Mouse (Mus musculus) kidney, embryonic 16.5 days (tissue): ENCODE results near the gene AL732309.1. TPM values are rescaled to one million over a fixed set of nuclear protein-coding genes. Genes with fewer than 3 reads are reported as not detected.

Experiments used
- ATAC-seq: fragments of 200-750 bp; cut with Nextera tagmentation; 2 replicates; pipeline ENCODE4 v1.8.0; 2017; ENCODE audit warnings: moderate TSS enrichment; ENCODE audit not compliant: low FRiP score, low TSS enrichment
- H3K27ac ChIP-seq: fragments of 300-500 bp; sonication (generic); 2 replicates; pipeline ENCODE4 v1.5.1; 2014; ENCODE audit warnings: low read length
- H3K27me3 ChIP-seq: fragments of 300-500 bp; sonication (generic); 2 replicates; pipeline ENCODE4 v1.6.1; 2014; ENCODE audit warnings: low read length, control low read depth, mixed read lengths; ENCODE audit not compliant: insufficient read depth
- H3K36me3 ChIP-seq: fragments of 300-500 bp; sonication (generic); 2 replicates; pipeline ENCODE4 v1.6.1; 2014; ENCODE audit warnings: low read length, control low read depth, mixed read lengths; ENCODE audit not compliant: insufficient read depth
- H3K4me1 ChIP-seq: fragments of 300-500 bp; sonication (generic); 2 replicates; pipeline ENCODE4 v1.6.1; 2014; ENCODE audit warnings: low read length, control low read depth, mixed read lengths; ENCODE audit not compliant: insufficient read depth
- H3K4me2 ChIP-seq: fragments of 300-500 bp; sonication (generic); replicated peaks from 2 replicates; pipeline ENCODE4 v1.6.1; 2014; ENCODE audit warnings: low read depth, low read length
- H3K4me3 ChIP-seq: fragments of 300-500 bp; sonication (generic); 2 replicates; pipeline ENCODE4 v1.5.1; 2014; ENCODE audit warnings: mild to moderate bottlenecking, low read length
- H3K9ac ChIP-seq: fragments of 300-500 bp; sonication (generic); replicated peaks from 2 replicates; pipeline ENCODE4 v1.6.1; 2014; ENCODE audit warnings: low read length
- H3K9me3 ChIP-seq: fragments of 300-500 bp; sonication (generic); 2 replicates; pipeline ENCODE4 v1.6.1; 2016; ENCODE audit warnings: low read length, control low read depth
- WGBS: fragments of 180-500 bp; shearing (Covaris S2); extraction: QIAGEN DNeasy Blood & Tissue Kit; methylation state at CpG from one replicate; pipeline ENCODE4 v1.1.7; 2014; 5-methylcytosine and 5-hydroxymethylcytosine counted together
- polyA plus RNA-seq: library from polyadenylated mRNA; unstranded; fragments of >200 nt; fragmentation: Nextera tagmentation; extraction: Ambion mirVana; gene quantifications from 2 replicates; pipeline ENCODE4 v1.2.1, GENCODE M21; 2015

Gene AL732309.1
- polyA plus RNA-seq, 1 experiment from 2014 or later = 6.1 TPM

GRCm38 (mm10) chr2:25231038-25231437 is 15.6 kb downstream of the AL732309.1 start:
- no peak overlapping the region for H3K9ac ChIP-seq
- no peak for ATAC-seq
- no peaks in the 10 kb centered on the region for H3K9me3 ChIP-seq
- H3K4me2 ChIP-seq = no peak overlapping the region
- H3K4me1 ChIP-seq = peaks cover 12% of the 10 kb centered on the region
- H3K36me3 ChIP-seq = no peaks in the 10 kb centered on the region
- H3K4me3 ChIP-seq = no peak overlapping the region
- no peak overlapping the region for H3K27ac ChIP-seq
- 61% methylated on average over 12 of the region's 12 CpGs for WGBS
- no peaks in the 10 kb centered on the region for H3K27me3 ChIP-seq

- no peak for ATAC-seq
- Histone ChIP-seq H3K9me3 (no peaks in the 10 kb centered on the region), H3K9ac (no peak overlapping the region), H3K27ac (no peak overlapping the region), H3K27me3 (no peaks in the 10 kb centered on the region), H3K4me2 (no peak overlapping the region), H3K4me1 (peaks cover 16% of the 10 kb centered on the region), H3K4me3 (no peak overlapping the region), H3K36me3 (no peaks in the 10 kb centered on the region)
- 90% methylated on average over 7 of the region's 7 CpGs for WGBS
Measured at GRCm38 (mm10) chr2:25230581-25230980, 16.1 kb downstream of the AL732309.1 start.

GRCm38 (mm10) chr2:25229582-25229981 is 17.1 kb downstream of the AL732309.1 start:
- WGBS = 76% methylated on average over 5 of the region's 5 CpGs
- H3K27me3 ChIP-seq = no peaks in the 10 kb centered on the region
- peaks cover 19% of the 10 kb centered on the region for H3K4me1 ChIP-seq
- H3K27ac ChIP-seq = no peak overlapping the region
- H3K4me3 ChIP-seq = no peak overlapping the region
- no peaks in the 10 kb centered on the region for H3K9me3 ChIP-seq
- no peak overlapping the region for H3K4me2 ChIP-seq
- no peak for ATAC-seq
- H3K36me3 ChIP-seq = no peaks in the 10 kb centered on the region
- no peak overlapping the region for H3K9ac ChIP-seq

GRCm38 (mm10) chr2:25228995-25229530 is 17.6 kb downstream of the AL732309.1 start:
- H3K9ac ChIP-seq = peak overlapping the region; percentile 46
- 71% methylated on average over 6 of the region's 6 CpGs for WGBS
- H3K27ac ChIP-seq = 0 out of 2 replicates have a peak overlapping the region, but pooled peaks have one; percentile 88
- H3K4me2 ChIP-seq = peak overlapping the region; percentile 49
- H3K9me3 ChIP-seq = no peaks in the 10 kb centered on the region
- H3K4me3 ChIP-seq = no peak overlapping the region
- H3K27me3 ChIP-seq = no peaks in the 10 kb centered on the region
- ATAC-seq = no peak
- peaks cover 19% of the 10 kb centered on the region for H3K4me1 ChIP-seq
- no peaks in the 10 kb centered on the region for H3K36me3 ChIP-seq

- H3K4me2 ChIP-seq = peak overlapping the region; percentile 49
- peaks cover 22% of the 10 kb centered on the region for H3K4me1 ChIP-seq
- WGBS = 0% methylated on average over 7 of the region's 7 CpGs
- H3K27ac ChIP-seq = peak overlapping the region; percentile 88
- no peaks in the 10 kb centered on the region for H3K27me3 ChIP-seq
- peak overlapping the region; percentile 36; the same call in 1 of the 2 replicates for H3K9ac ChIP-seq
- peak; percentile 24 for ATAC-seq
- no peaks in the 10 kb centered on the region for H3K36me3 ChIP-seq
- peak overlapping the region; percentile 35 for H3K4me3 ChIP-seq
- no peaks in the 10 kb centered on the region for H3K9me3 ChIP-seq
Measured at GRCm38 (mm10) chr2:25228431-25228889, 18.2 kb downstream of the AL732309.1 start.

- Histone ChIP-seq H3K36me3 (0 out of 2 replicates have a peak, but pooled peaks cover 3% of the 10 kb centered on the region), H3K27ac (no peak overlapping the region), H3K9ac (no peak overlapping the region), H3K4me2 (no peak overlapping the region), H3K4me3 (no peak overlapping the region), H3K27me3 (no peaks in the 10 kb centered on the region), H3K4me1 (peaks cover 26% of the 10 kb centered on the region), H3K9me3 (no peaks in the 10 kb centered on the region)
- ATAC-seq = no peak
- 94% methylated on average over 4 of the region's 4 CpGs for WGBS
Measured at GRCm38 (mm10) chr2:25227406-25227805, 19.3 kb downstream of the AL732309.1 start.

GRCm38 (mm10) chr2:25226864-25227263 is 19.8 kb downstream of the AL732309.1 start:
- Histone ChIP-seq H3K27ac (no peak overlapping the region), H3K4me2 (no peak overlapping the region), H3K4me3 (no peak overlapping the region), H3K27me3 (no peaks in the 10 kb centered on the region), H3K36me3 (peaks cover 5% of the 10 kb centered on the region), H3K9ac (no peak overlapping the region), H3K4me1 (peaks cover 26% of the 10 kb centered on the region), H3K9me3 (no peaks in the 10 kb centered on the region)
- ATAC-seq = no peak
- WGBS = 78% methylated on average over 5 of the region's 5 CpGs

GRCm38 (mm10) chr2:25225811-25226379 is 20.8 kb downstream of the AL732309.1 start:
- 79% methylated on average over 8 of the region's 8 CpGs for WGBS
- Histone ChIP-seq H3K4me1 (peaks cover 28% of the 10 kb centered on the region), H3K4me3 (peak overlapping the region; percentile 85), H3K9me3 (no peaks in the 10 kb centered on the region), H3K27ac (peak overlapping the region; percentile 99), H3K4me2 (peak overlapping the region; percentile 53), H3K9ac (peak overlapping the region; percentile 79), H3K36me3 (peaks cover 14% of the 10 kb centered on the region), H3K27me3 (no peaks in the 10 kb centered on the region)
- ATAC-seq = no peak

- Histone ChIP-seq H3K4me1 (peaks cover 28% of the 10 kb centered on the region), H3K36me3 (peaks cover 14% of the 10 kb centered on the region), H3K27me3 (no peaks in the 10 kb centered on the region), H3K4me2 (peak overlapping the region; percentile 53), H3K4me3 (peak overlapping the region; percentile 85), H3K9me3 (no peaks in the 10 kb centered on the region), H3K27ac (peak overlapping the region; percentile 99), H3K9ac (peak overlapping the region; percentile 79)
- ATAC-seq = peak; percentile 97
- WGBS = 2% methylated on average over 41 of the region's 41 CpGs
Measured at GRCm38 (mm10) chr2:25224766-25225752, 21.6 kb downstream of the AL732309.1 start.
